Mouse (Mus musculus): ENCODE data around the gene Pde8a. TPM values are rescaled to one million over a fixed set of nuclear protein-coding genes. Genes with fewer than 3 reads are reported as not detected.
A peak's percentile ranks its signal among the peaks of the same experiment; 100 is the strongest.

The Pde8a gene
- polyA plus RNA-seq, 1 experiment from 2014 or later: 3.3 TPM

- Histone ChIP-seq H3K4me3 (no peak overlapping the region), H3K27me3 (ENCODE audit: low read depth, poor library complexity, severe bottlenecking) (no peaks in the 10 kb centered on the region), H3K9me3 (replicated peaks) (no peaks in the 10 kb centered on the region), H3K36me3 (peaks cover 76% of the 10 kb centered on the region), H3K27ac (peak overlapping the region; percentile 42; the same call in 1 of the 2 replicates), H3K4me1 (0 out of 2 replicates have a peak, but pooled peaks cover under 1% of the 10 kb centered on the region)
- no peak for DNase-seq (ENCODE audit: low spot score)
- 78% methylated on average over 18 of the region's 18 CpGs for WGBS
These were observed 122.5 kb downstream of the Pde8a start for GRCm38 (mm10) chr7:81335705-81336431.

- peak overlapping the region; percentile 42; the same call in 1 of the 2 replicates for H3K27ac ChIP-seq
- 40% methylated on average over 8 of the region's 8 CpGs for WGBS
These were observed 123.0 kb downstream of the Pde8a start for GRCm38 (mm10) chr7:81336432-81336786.

GRCm38 (mm10) chr7:81337785-81338521 lies 124.6 kb downstream of the Pde8a start:
- H3K27ac ChIP-seq: no peak overlapping the region
- peaks cover 87% of the 10 kb centered on the region for H3K36me3 ChIP-seq
- DNase-seq (ENCODE audit: low spot score): no peak
- peaks cover 7% of the 10 kb centered on the region for H3K4me1 ChIP-seq
- H3K27me3 ChIP-seq (ENCODE audit: low read depth, poor library complexity, severe bottlenecking): no peaks in the 10 kb centered on the region
- H3K9me3 ChIP-seq (replicated peaks): no peaks in the 10 kb centered on the region
- WGBS: 96% methylated on average over 21 of the region's 21 CpGs
- H3K4me3 ChIP-seq: no peak overlapping the region

More at GRCm38 (mm10) chr7:81336432-81336786, 123.0 kb downstream of the Pde8a start:
- Histone ChIP-seq H3K4me1 (no peaks in the 10 kb centered on the region), H3K9me3 (replicated peaks) (no peaks in the 10 kb centered on the region), H3K4me3 (no peak overlapping the region), H3K27me3 (ENCODE audit: low read depth, poor library complexity, severe bottlenecking) (no peaks in the 10 kb centered on the region), H3K36me3 (peaks cover 82% of the 10 kb centered on the region)
- peak; percentile 77 for DNase-seq (ENCODE audit: low spot score)

GRCm38 (mm10) chr7:81338522-81338873 lies 125.1 kb downstream of the Pde8a start:
- 88% methylated on average over 3 of the region's 3 CpGs for whole genome bisulfite sequencing

GRCm38 (mm10) chr7:81339783-81340182 lies 126.4 kb downstream of the Pde8a start:
- Histone ChIP-seq H3K27ac (no peak overlapping the region), H3K9me3 (replicated peaks) (no peaks in the 10 kb centered on the region), H3K4me1 (peaks cover 18% of the 10 kb centered on the region), H3K36me3 (peaks cover 94% of the 10 kb centered on the region), H3K27me3 (ENCODE audit: low read depth, poor library complexity, severe bottlenecking) (no peaks in the 10 kb centered on the region), H3K4me3 (no peak overlapping the region)
- DNase-seq (ENCODE audit: low spot score): peak; percentile 79
- WGBS: 85% methylated on average over 4 of the region's 4 CpGs

More at GRCm38 (mm10) chr7:81338522-81338873, 125.1 kb downstream of the Pde8a start:
- DNase-seq (ENCODE audit: low spot score): no peak
- Histone ChIP-seq H3K36me3 (peaks cover 87% of the 10 kb centered on the region), H3K9me3 (replicated peaks) (no peaks in the 10 kb centered on the region), H3K4me3 (no peak overlapping the region), H3K27ac (no peak overlapping the region), H3K27me3 (ENCODE audit: low read depth, poor library complexity, severe bottlenecking) (no peaks in the 10 kb centered on the region), H3K4me1 (peaks cover 13% of the 10 kb centered on the region)

GRCm38 (mm10) chr7:81341563-81341962 lies 128.2 kb downstream of the Pde8a start:
- Histone ChIP-seq H3K4me1 (peaks cover 18% of the 10 kb centered on the region), H3K4me3 (no peak overlapping the region), H3K9me3 (replicated peaks) (no peaks in the 10 kb centered on the region), H3K27me3 (ENCODE audit: low read depth, poor library complexity, severe bottlenecking) (no peaks in the 10 kb centered on the region), H3K36me3 (peaks cover 78% of the 10 kb centered on the region), H3K27ac (no peak overlapping the region)
- no peak for DNase-seq (ENCODE audit: low spot score)
- 75% methylated on average over 3 of the region's 3 CpGs for WGBS

- Histone ChIP-seq H3K9me3 (replicated peaks) (no peaks in the 10 kb centered on the region), H3K27ac (no peak overlapping the region), H3K36me3 (peaks cover 70% of the 10 kb centered on the region), H3K4me1 (peaks cover 18% of the 10 kb centered on the region), H3K27me3 (ENCODE audit: low read depth, poor library complexity, severe bottlenecking) (no peaks in the 10 kb centered on the region), H3K4me3 (peak overlapping the region; percentile 95)
- DNase-seq (ENCODE audit: low spot score): no peak
- 85% methylated on average over 8 of the region's 8 CpGs for WGBS
These were observed 129.1 kb downstream of the Pde8a start for GRCm38 (mm10) chr7:81342356-81343094.

GRCm38 (mm10) chr7:81343316-81343715 lies 129.9 kb downstream of the Pde8a start:
- peak overlapping the region; percentile 95 for H3K4me3 ChIP-seq
- no peaks in the 10 kb centered on the region for H3K9me3 ChIP-seq (replicated peaks)
- peaks cover 62% of the 10 kb centered on the region for H3K36me3 ChIP-seq
- 39% methylated on average over 8 of the region's 8 CpGs for WGBS
- no peaks in the 10 kb centered on the region for H3K27me3 ChIP-seq (ENCODE audit: low read depth, poor library complexity, severe bottlenecking)
- peaks cover 18% of the 10 kb centered on the region for H3K4me1 ChIP-seq
- no peak for DNase-seq (ENCODE audit: low spot score)
- H3K27ac ChIP-seq: peak overlapping the region; percentile 97; the same call in 1 of the 2 replicates

- H3K27me3 ChIP-seq (ENCODE audit: low read depth, poor library complexity, severe bottlenecking): no peaks in the 10 kb centered on the region
- peak overlapping the region; percentile 95 for H3K4me3 ChIP-seq
- no peak for DNase-seq (ENCODE audit: low spot score)
- 16% methylated on average over 10 of the region's 10 CpGs for WGBS
- no peaks in the 10 kb centered on the region for H3K9me3 ChIP-seq (replicated peaks)
- H3K4me1 ChIP-seq: peaks cover 18% of the 10 kb centered on the region
- peaks cover 57% of the 10 kb centered on the region for H3K36me3 ChIP-seq
- peak overlapping the region; percentile 97 for H3K27ac ChIP-seq
These were observed 130.4 kb downstream of the Pde8a start for GRCm38 (mm10) chr7:81343831-81344230.

- peak within 1 kb of the TSS; percentile 97 for H3K27ac ChIP-seq
- WGBS: under 1% methylated on average over 85 of the region's 85 CpGs
- H3K4me1 ChIP-seq: peaks cover 18% of the 10 kb centered on the region
- peak; percentile 100 for DNase-seq (ENCODE audit: low spot score)
- H3K9me3 ChIP-seq (replicated peaks): no peaks in the 10 kb centered on the region
- peak within 1 kb of the TSS; percentile 95 for H3K4me3 ChIP-seq
- peaks cover 47% of the 10 kb centered on the region for H3K36me3 ChIP-seq
- no peaks in the 10 kb centered on the region for H3K27me3 ChIP-seq (ENCODE audit: low read depth, poor library complexity, severe bottlenecking)
These were observed 131.4 kb downstream of the Pde8a start, which contains the start of gene Rps17 for GRCm38 (mm10) chr7:81344544-81345446. Gene Rps17 (minus strand): TSS chr7:81345254.

GRCm38 (mm10) chr7:81345447-81346170 lies 132.2 kb downstream of the Pde8a start:
- 61% methylated on average over 15 of the region's 15 CpGs for WGBS
- Histone ChIP-seq H3K4me1 (peaks cover 18% of the 10 kb centered on the region), H3K9me3 (replicated peaks) (no peaks in the 10 kb centered on the region), H3K27ac (peak overlapping the region; percentile 97), H3K4me3 (peak overlapping the region; percentile 95), H3K27me3 (ENCODE audit: low read depth, poor library complexity, severe bottlenecking) (no peaks in the 10 kb centered on the region), H3K36me3 (peaks cover 39% of the 10 kb centered on the region)
- no peak for DNase-seq (ENCODE audit: low spot score)

Measured in limb, embryonic 10.5 days (tissue).